Mouse (Mus musculus) left cerebral cortex, postnatal 25 days (tissue): ENCODE measurements around the gene Yeats4. TPM values are rescaled to one million over a fixed set of nuclear protein-coding genes. Genes with fewer than 3 reads are reported as not detected.

Experiments
- total RNA-seq, 2 experiments: library from RNA; stranded (reverse); gene quantifications; 2 replicates each; pipeline ENCODE4 v1.2.3; 2021

Yeats4 gene
- total RNA-seq, 2 experiments from 2014 or later = 53.5 to 56.4 TPM

Other genes starting within 250 kb of the Yeats4 start
- gene Best3, start 238.2 kb downstream of the Yeats4 start, total RNA-seq = under 1 TPM; 0.11 to 0.25 TPM
- gene Lrrc10, start 179.2 kb downstream of the Yeats4 start, total RNA-seq = not detected
- 100 to 1,000 TPM; 160 to 167 TPM for gene Cct2, start 160.7 kb downstream of the Yeats4 start, total RNA-seq
- 10 to 100 TPM; 31.5 to 36.5 TPM for gene Frs2, start 76.0 kb downstream of the Yeats4 start, total RNA-seq
- gene 9530003J23Rik, start 14.2 kb upstream of the Yeats4 start, total RNA-seq = not detected
- gene Lyz2, start 57.8 kb upstream of the Yeats4 start, total RNA-seq = 10 to 100 TPM; 10.9 to 11.4 TPM
- 1 to 10 TPM; 1.2 to 1.8 TPM for gene Lyz1, start 68.4 kb upstream of the Yeats4 start, total RNA-seq
- 100 to 1,000 TPM; 106 to 109 TPM for gene Cpsf6, start 155.5 kb upstream of the Yeats4 start, total RNA-seq